Mouse (Mus musculus): ENCODE data around the gene Ttc21a.

GRCm38 (mm10) chr9:119976704-119977556, 39.5 kb downstream of the Ttc21a start:
- TF ChIP-seq TAL1 (IDR thresholded peaks at IDR 0.05; ENCODE audit: low read length) = no peak
- TF ChIP-seq GATA1 (IDR thresholded peaks at IDR 0.05; ENCODE audit: low read length) = no peak

Data from erythroblast, embryonic 14.5 days (primary cell).